Mouse (Mus musculus) frontal cortex, postnatal 36 days (tissue): ENCODE data around the gene Plekha1.

Source experiments
- DNase-seq, 2 experiments: peaks; one replicate each; pipeline ENCODE4 v3.0.0; 2022; ENCODE audit warnings: low spot score in 2 of 2

The Plekha1 gene

DNA sequence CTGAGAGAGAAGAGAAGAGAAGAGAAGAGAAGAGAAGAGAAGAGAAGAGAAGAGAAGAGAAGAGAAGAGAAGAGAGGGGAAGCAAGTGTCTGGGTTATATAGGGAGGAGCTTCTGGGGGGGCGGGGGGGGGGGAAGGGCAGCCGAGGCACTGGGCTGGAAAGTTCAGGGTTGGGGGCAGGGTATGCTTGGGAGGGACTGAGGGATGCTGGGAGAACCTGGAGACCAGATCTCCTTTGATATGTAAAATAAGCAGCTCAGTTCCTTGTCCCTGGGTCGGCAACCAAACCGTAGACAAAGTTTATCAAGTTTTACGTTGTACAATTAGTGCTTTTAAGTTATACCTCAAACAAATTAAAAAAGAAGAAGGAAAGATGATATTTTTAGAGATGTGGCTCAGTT lies 5.6 kb upstream of the Plekha1 start:
- no peak for DNase-seq

DNA sequence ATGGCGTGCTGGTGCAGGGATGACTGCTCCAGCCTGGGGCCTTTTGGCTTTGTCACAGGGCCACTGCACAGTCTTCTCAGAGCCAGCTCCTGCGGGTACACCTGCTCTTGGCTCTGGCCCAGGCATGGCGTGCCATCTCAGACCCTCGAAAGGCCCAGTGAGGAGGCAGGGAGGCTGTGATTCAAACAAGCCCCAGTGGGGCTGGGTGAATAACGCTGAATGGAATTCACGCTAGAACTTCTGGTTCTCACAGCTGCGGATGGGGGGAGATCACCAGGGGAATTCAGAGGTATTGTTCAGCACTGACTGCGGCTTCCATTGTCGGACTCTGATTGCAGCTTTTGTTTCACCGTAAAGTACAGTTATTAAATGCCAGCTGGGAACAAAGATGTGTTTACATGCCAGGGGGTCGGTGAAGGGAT lies 4.8 kb upstream of the Plekha1 start:
- DNase-seq, result no peak

- DNase-seq, result no peak
Measured at GRCm38 (mm10) chr7:130862501-130862900, 3.1 kb upstream of the Plekha1 start.

DNA sequence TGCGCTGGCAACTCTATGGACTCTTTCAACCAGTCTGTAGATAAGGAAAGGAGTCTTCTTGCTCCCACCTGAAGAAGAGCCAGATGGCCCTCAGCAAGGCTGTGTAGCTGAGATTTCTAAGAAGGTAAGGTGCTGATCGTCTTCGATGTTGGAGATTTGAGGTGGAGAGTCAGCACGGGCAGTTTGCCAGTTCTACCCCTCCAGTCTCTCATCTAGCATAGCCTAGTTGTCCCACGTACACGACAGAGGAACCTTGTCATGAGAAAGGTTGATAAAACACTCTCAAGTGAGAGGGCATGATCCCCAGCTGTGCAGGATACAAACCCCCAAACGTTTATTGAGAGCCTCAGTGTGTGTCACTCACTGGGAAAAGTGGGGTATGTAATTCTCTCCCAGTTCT lies 845 bp upstream of the Plekha1 start:
- DNase-seq, result no peak

- DNase-seq, result no peak
Measured at GRCm38 (mm10) chr7:130866640-130867039, 1.1 kb downstream of the Plekha1 start.

DNA sequence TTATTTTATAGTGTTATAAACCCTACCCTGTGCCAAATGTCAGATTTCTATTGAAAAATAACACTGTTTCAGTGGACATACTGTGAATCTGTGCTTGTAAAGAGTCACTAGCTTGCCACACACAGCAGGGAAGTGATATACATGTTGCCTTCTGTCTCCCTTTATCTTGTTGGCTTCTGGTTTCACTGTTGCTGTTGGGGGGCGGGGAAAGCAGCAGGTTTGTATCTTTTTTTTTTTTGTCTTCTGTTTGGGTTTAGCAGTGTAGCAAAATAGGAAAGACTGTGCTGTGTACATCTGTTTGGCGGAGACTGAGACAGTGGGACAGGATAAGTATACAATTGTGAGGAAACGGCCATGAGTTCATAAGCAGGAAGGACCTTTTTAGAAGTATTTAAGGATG lies 1.7 kb downstream of the Plekha1 start:
- DNase-seq, result no peak

DNA sequence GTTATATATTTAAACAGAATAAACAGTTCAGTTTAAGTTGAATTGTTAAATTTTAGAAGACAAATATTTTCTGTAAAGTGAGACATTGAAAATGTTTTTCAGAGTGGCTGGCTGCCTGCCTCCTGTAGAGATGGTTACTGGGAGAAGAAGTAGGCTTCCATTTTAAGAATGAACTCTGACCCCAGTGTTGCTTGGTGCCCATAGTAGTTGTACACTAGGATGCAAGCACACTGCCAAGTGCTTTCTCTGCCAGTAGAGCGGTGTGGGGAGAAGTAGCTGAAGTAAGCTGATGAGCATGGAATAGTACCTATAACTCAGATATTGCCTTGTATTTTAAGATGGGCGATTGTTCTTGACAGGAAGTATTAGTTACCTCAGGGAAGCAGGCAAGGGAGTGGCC lies 18.6 kb downstream of the Plekha1 start:
- no peak for DNase-seq

DNA sequence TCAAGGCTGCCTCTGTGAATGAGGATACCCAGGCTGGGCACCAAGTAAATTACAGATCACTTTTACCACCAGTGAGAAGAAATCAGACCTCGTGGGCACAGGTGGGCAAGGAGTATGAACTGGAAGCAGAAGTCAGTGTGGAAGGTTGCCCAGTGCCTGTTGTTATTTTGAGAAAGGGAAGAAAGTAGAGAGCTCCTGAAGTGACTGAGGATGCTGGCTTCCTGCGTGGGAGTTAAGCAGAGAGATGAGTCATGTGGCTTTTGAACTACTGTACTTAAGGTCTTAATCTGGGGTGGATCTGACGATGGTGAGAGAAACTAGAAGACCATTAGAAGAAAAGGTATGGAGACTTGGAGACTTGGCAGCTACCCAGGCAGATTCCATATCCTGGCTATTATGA lies 20.7 kb downstream of the Plekha1 start:
- no peak for DNase-seq

GRCm38 (mm10) chr7:130887946-130888345 lies 22.4 kb downstream of the Plekha1 start:
- DNase-seq, result peak; percentile 51 to 60

DNA sequence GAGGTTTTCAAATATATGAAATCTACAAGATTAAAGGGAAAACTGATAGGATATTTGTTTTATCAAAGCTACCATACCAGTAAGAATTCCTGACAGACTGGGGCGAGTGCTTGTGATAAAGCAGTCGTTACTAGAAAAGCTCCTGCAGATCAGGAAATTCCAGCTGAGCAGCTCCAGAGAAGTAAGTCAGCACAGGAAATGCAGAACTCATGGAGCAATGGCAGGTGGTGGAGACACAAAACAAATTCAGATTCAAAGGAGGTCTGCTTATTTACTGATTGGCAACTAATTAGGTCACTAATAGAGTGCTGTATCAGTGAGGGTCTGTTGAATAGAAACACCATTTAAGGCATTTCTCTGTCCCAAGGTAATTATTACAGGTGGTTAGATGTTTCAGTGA lies 25.3 kb downstream of the Plekha1 start:
- no peak for DNase-seq

GRCm38 (mm10) chr7:130892973-130893372 lies 27.4 kb downstream of the Plekha1 start:
- DNase-seq, result peak; percentile 53 to 82

DNA sequence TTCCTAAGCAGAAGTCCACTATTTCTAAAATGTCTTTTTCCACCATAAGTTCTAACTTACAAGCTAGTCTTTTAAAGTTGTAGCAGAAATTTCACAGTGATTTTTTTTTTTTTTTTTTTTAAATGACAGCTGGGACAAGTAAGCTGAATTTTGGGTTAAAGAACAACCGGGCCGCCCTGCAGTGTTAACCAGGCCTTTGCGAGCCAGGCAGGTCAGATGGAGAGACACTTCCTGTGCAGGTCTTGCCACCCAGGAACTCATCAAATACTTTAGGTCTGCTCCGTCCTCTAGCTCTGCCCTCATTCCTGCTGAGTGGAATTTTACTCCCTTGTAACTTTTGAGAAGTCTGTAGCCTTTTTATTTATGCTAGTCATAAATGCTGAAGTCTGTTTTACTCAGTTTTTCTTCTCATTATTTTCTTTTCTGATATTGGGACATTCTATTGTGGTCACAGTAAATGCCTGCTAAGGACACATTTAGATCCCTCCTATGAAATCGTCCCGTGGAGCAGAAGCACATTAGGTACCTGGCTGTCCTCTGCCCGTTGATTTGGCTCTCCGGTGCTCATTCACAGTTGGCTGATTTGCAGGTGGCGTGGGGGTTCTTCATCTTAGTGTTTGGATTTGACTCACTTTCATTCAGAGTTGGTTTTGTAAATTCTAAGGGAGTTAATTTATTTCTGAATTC lies 29.5 kb downstream of the Plekha1 start:
- no peak for DNase-seq

DNA sequence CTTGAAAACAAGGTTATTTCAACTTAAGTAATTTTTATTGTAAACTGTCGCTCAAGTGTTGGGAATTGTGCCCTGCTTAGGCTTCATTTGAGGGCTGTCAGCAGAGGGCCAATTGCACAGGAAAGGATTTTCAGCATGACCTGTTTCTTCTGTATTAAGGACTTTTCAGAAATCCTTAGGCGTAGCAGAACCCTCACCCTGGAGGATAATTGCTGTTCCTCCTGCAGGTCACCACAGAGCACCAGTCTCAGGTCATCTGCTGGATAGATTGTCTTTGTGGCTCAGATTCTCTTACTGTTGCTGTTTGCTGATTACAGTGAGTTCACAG lies 30.0 kb downstream of the Plekha1 start:
- no peak for DNase-seq

DNA sequence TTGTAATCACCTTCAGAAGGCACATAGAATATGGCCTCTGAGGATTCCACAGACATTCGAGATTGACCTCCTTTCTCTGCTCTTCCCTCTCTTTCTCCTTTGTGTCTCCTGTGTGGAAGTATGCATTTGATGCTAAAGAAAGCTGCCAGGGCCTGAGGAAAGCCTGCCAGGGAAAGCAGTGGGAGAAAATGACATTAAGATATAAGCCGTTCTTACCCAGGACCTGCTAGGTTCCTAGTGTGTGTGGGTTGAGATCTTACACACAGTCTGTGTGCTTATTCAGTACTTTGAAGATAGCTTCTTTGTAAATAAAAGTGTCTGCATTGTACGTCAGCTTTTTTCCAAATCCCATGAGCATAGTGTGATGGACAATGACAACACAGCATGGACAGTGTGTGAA lies 30.5 kb downstream of the Plekha1 start:
- DNase-seq, result peak; percentile 30 to 57

DNA sequence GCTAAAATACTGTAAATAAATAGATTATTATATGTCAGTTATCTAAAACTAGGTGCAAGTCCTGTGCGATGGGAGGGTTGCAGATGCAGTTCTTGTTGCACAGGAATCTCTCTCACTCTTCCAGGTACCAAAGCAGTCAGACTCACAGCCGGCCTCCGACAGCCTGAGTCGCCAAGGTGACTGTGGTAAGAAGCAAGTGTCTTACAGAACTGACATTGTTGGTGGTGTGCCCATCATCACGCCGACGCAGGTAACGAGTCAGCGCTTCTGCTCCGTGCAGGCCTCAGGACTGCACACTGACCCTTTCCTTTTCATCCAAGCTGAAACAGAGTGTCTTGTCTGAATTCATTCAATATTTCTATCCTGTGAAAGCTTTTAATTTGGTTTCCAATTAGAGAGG lies 31.6 kb downstream of the Plekha1 start:
- no peak for DNase-seq

- DNase-seq, result no peak
Measured at GRCm38 (mm10) chr7:130898373-130898772, 32.8 kb downstream of the Plekha1 start.

GRCm38 (mm10) chr7:130900233-130900848 lies 34.8 kb downstream of the Plekha1 start:
- DNase-seq, result no peak

DNA sequence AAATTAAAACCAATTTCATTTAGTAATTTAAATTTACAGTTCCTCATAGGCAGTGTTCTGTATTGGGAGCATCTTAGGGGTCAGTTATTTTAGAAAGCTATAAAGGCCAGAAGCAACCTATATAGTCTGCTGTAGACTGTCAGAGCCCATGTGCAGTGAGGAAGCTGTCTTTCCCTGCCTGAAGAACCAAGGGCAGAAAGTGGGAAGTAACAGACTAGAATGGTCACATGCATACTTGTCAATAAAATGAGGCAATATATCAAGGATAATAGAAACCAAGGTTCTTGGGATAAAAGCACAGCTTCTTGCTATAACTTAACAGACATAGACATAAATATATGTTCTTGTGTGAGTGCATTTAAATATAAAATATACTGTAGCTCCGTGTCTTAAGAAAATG lies 37.4 kb downstream of the Plekha1 start:
- no peak for DNase-seq

- peak; percentile 45 to 63 for DNase-seq
Measured at GRCm38 (mm10) chr7:130903505-130904074, 38.0 kb downstream of the Plekha1 start.

DNA sequence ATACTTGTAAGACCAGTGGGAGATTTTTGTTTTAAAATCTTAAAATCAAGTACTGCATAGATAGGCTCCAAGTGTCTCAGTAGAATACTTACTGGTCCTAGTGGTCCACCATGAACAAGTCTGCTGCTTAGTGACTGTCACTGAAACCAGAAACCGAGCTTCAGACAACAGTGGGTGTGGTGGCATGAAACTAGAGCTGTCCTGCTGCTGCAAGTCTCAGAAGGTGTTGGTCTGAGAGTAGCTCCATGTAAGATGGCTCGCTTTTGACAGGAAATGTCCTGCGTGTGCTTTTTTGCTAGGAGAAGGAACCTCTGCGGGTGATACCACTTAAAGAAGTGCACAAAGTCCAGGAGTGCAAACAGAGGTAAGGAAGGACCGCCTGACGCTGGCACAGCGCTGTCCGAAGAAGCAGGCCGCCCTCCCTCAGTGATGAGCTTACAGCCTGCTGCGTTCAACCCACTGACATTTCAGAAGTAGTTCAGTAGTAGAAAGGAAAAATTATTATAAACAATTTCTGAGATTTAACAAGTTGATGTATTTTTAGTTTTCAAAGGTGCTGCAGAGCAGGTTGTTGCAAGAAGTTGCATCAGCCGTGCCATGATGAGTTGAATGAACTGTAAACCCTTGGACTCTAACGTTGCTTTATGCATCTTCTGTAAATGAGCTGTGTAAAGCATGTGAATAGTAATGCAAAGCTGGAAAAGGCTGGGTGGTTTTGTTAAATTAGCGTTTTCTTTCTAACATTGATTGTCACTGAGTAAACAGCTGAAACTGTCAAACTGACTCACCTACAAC lies 39.2 kb downstream of the Plekha1 start:
- no peak for DNase-seq

- no peak for DNase-seq
Measured at GRCm38 (mm10) chr7:130910841-130911240, 45.3 kb downstream of the Plekha1 start.

GRCm38 (mm10) chr7:130914693-130915363 lies 49.3 kb downstream of the Plekha1 start:
- peak in 1 of 2 experiments; percentile 57 for DNase-seq
